Mouse (Mus musculus) heart, adult 2 months (tissue): ENCODE measurements around the gene Rnf212b. TPM values are rescaled to one million over a fixed set of nuclear protein-coding genes. Genes with fewer than 3 reads are reported as not detected.

ENCODE experiments used
- DNase-seq, 2 experiments: peaks; one replicate each; pipeline ENCODE4 v3.0.0; 2021
- H3K27ac ChIP-seq: fragments of 200-600 bp; 2 replicates; pipeline ENCODE4 v1.8.1; 2022
- H3K27me3 ChIP-seq: fragments of 200-500 bp; 2 replicates; pipeline ENCODE4 v1.6.1; 2012; ENCODE audit warnings: mild to moderate bottlenecking, low read length, inconsistent platforms, mixed read lengths; ENCODE audit not compliant: control insufficient read depth, insufficient read depth
- H3K36me3 ChIP-seq: fragments of 200-500 bp; 2 replicates; pipeline ENCODE4 v1.6.1; 2012; ENCODE audit warnings: low read length, inconsistent platforms; ENCODE audit not compliant: control insufficient read depth, insufficient read depth
- H3K4me1 ChIP-seq: fragments of 200-500 bp; 2 replicates; pipeline ENCODE4 v1.6.1; 2011; ENCODE audit warnings: low read length; ENCODE audit not compliant: control insufficient read depth, insufficient read depth
- H3K4me3 ChIP-seq: fragments of 200-600 bp; 2 replicates; pipeline ENCODE4 v1.8.1; 2022
- H3K79me2 ChIP-seq: fragments of 200-500 bp; replicated peaks from 2 replicates; pipeline ENCODE4 v1.6.1; 2012; ENCODE audit warnings: mild to moderate bottlenecking, inconsistent platforms, low read length, moderate library complexity, mixed read lengths; ENCODE audit not compliant: control insufficient read depth, insufficient read depth
- H3K9ac ChIP-seq: fragments of 200-500 bp; 2 replicates; pipeline ENCODE4 v1.6.1; 2012; ENCODE audit warnings: low read depth, mild to moderate bottlenecking, control low read depth, inconsistent platforms, low read length, mixed read lengths
- CTCF ChIP-seq: fragments of 200-600 bp; IDR thresholded peaks from 2 replicates; pipeline ENCODE4 v1.8.1; 2022; ENCODE audit warnings: antibody characterized with exemption, mild to moderate bottlenecking, moderate library complexity
- EP300 ChIP-seq: fragments of 200-500 bp; IDR thresholded peaks from 2 replicates; pipeline ENCODE4 v1.6.1; 2011; ENCODE audit warnings: low read depth, low read length, control low read depth; ENCODE audit not compliant: insufficient read depth
- POLR2A ChIP-seq: fragments of 200-500 bp; IDR thresholded peaks from 2 replicates; pipeline ENCODE4 v1.6.1; 2011; ENCODE audit warnings: mild to moderate bottlenecking, low read depth, low read length, control low read depth; ENCODE audit not compliant: insufficient read depth
- WGBS: fragments of 180-500 bp; shearing (Covaris S2); methylation state at CpG from one replicate; pipeline ENCODE4 v1.1.7; 2018; 5-methylcytosine and 5-hydroxymethylcytosine counted together
- intact Hi-C: fragments of 180-260 bp; cut with DNase I; formaldehyde crosslinking; loops from one replicate; pipeline ENCODE4 v1.15.1; 2025
- polyA plus RNA-seq: library from polyadenylated mRNA; depleted of rRNA; stranded (reverse); fragments of >200 nt; gene quantifications from 2 replicates; pipeline ENCODE4 v1.2.3, GENCODE M21; 2012
- total RNA-seq, 2 experiments: library from RNA; stranded (reverse); gene quantifications; 2 replicates each; pipeline ENCODE4 v1.2.3; 2021

Gene Rnf212b
- total and polyA plus RNA-seq, 3 experiments, result 0.21 TPM; not detected in 2

GRCm38 (mm10) chr14:54883154-54884021 is 69.4 kb downstream of the Rnf212b start, which contains the start of the genes Bcl2l2 and Gm20521:
Bcl2l2 (plus strand) TSS chr14:54883377.
Gm20521 (plus strand) TSS chr14:54883441.
- Histone ChIP-seq H3K27me3 (no peaks in the 10 kb centered on the region), H3K4me1 (peaks cover 2% of the 10 kb centered on the region), H3K79me2 (no peaks in the 10 kb centered on the region), H3K9ac (peak within 1 kb of the TSS; percentile 68), H3K36me3 (no peaks in the 10 kb centered on the region), H3K4me3 (peak within 1 kb of the TSS; percentile 48), H3K27ac (peak within 1 kb of the TSS; percentile 91)
- intact Hi-C loops, result no loop called here
- 1% methylated on average over 24 of the region's 27 CpGs for WGBS
- DNase-seq, result peak; percentile 85 to 86
- no peak for TF ChIP-seq CTCF
- TF ChIP-seq EP300, result peak; percentile 65; the same call in 1 of the 2 replicates
- TF ChIP-seq POLR2A, result peak; percentile 95

- TF ChIP-seq EP300 (no peak), CTCF (no peak), POLR2A (no peak)
- no peaks in the 10 kb centered on the region for H3K79me2 ChIP-seq
- intact Hi-C loops, result no loop called here
- H3K4me1 ChIP-seq, result peaks cover 2% of the 10 kb centered on the region
- WGBS, result 39% methylated on average over 21 of the region's 21 CpGs
- no peak for DNase-seq
- peak overlapping the region; percentile 76 for H3K27ac ChIP-seq
- H3K4me3 ChIP-seq, result peak overlapping the region; percentile 8; the same call in 1 of the 2 replicates
- no peaks in the 10 kb centered on the region for H3K36me3 ChIP-seq
- no peaks in the 10 kb centered on the region for H3K27me3 ChIP-seq
- H3K9ac ChIP-seq, result peak overlapping the region; percentile 66
Observed at GRCm38 (mm10) chr14:54884022-54884712, 70.2 kb downstream of the Rnf212b start.

GRCm38 (mm10) chr14:54885309-54885708 is 71.4 kb downstream of the Rnf212b start:
- Histone ChIP-seq H3K36me3 (no peaks in the 10 kb centered on the region), H3K9ac (no peak overlapping the region), H3K4me3 (no peak overlapping the region), H3K27ac (no peak overlapping the region), H3K4me1 (peaks cover 2% of the 10 kb centered on the region), H3K79me2 (no peaks in the 10 kb centered on the region), H3K27me3 (no peaks in the 10 kb centered on the region)
- DNase-seq, result no peak
- WGBS, result 85% methylated on average over 11 of the region's 11 CpGs
- intact Hi-C loops, result no loop called here
- TF ChIP-seq EP300 (no peak), POLR2A (no peak), CTCF (no peak)

- no peak within 1 kb of the TSS for H3K9ac ChIP-seq
- H3K4me3 ChIP-seq, result peak within 1 kb of the TSS; percentile 52
- peaks cover 3% of the 10 kb centered on the region; the same call in 1 of the 2 replicates for H3K4me1 ChIP-seq
- H3K27ac ChIP-seq, result peak within 1 kb of the TSS; percentile 90
- TF ChIP-seq EP300 (no peak), POLR2A (no peak), CTCF (no peak)
- intact Hi-C loops, result loop anchor here (2.0 kb wide), 1 partner anchor 203 kb away; the partner anchor contains the start of gene Thtpa
- H3K36me3 ChIP-seq, result peaks cover 14% of the 10 kb centered on the region
- H3K27me3 ChIP-seq, result no peaks in the 10 kb centered on the region
- peaks cover 2% of the 10 kb centered on the region for H3K79me2 ChIP-seq
- DNase-seq, result no peak
- 94% methylated on average over 3 of the region's 3 CpGs for WGBS
Observed at GRCm38 (mm10) chr14:54892200-54892599, 78.3 kb downstream of the Rnf212b start, which contains the start of gene Pabpn1. Pabpn1 (plus strand) TSS chr14:54892500.

GRCm38 (mm10) chr14:54893651-54894181 is 79.8 kb downstream of the Rnf212b start:
- intact Hi-C loops, result loop anchor here (1.0 to 2.0 kb wide), 2 partner anchors 29 to 201 kb away; partner anchors contain the start of gene Thtpa
- TF ChIP-seq POLR2A (peak; percentile 92), CTCF (no peak), EP300 (peak; percentile 91)
- under 1% methylated on average over 38 of the region's 38 CpGs for WGBS

More at GRCm38 (mm10) chr14:54893651-54894181, 79.8 kb downstream of the Rnf212b start:
- peaks cover 3% of the 10 kb centered on the region; the same call in 1 of the 2 replicates for H3K4me1 ChIP-seq
- peaks cover 14% of the 10 kb centered on the region for H3K36me3 ChIP-seq
- DNase-seq, result peak; percentile 99
- peak overlapping the region; percentile 90 for H3K27ac ChIP-seq
- H3K27me3 ChIP-seq, result no peaks in the 10 kb centered on the region
- peaks cover 2% of the 10 kb centered on the region for H3K79me2 ChIP-seq
- H3K9ac ChIP-seq, result peak overlapping the region; percentile 92
- peak overlapping the region; percentile 91 for H3K4me3 ChIP-seq
